ENCODE assay signal across 22 mouse cellular contexts in the genomic region with DNA sequence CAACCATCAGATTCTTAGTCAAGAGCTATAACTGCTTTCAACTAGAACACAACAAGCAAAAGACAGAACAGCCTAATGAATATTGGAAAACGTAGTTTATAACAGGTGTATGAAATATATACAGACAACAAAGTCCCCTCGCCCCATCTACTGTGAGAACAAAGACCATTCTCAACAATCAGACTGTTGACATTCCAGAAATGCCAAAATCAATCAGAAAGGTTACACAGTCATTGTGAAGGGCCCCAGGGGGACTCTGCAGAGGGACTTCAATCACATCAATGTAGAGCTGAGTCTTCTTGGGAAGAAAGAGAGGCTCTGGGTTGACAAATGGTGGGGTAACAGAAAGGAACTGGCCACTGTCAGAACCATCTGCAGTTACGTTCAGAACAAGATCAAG. TPM values are rescaled to one million over a fixed set of nuclear protein-coding genes. Genes with fewer than 3 reads are reported as not detected.
DNase-seq lines count a peak whose midpoint lies in the region; ATAC-seq lines count a peak whose summit lies in the region.
"Had no signal": no experiment of that assay in that cellular context is flagged by ENCODE, and none has a peak within 500 bp of the region (broad histone marks: within the 10 kb centered on the region; RNA-seq: fewer than 3 reads in every experiment).

No protein-coding gene starts in this region.

- no peak overlapping the region for H3K9ac ChIP-seq in heart, embryonic 14.5 days (ENCODE audit: low read length)
- H3K9ac ChIP-seq: embryonic facial prominence, embryonic 12.5 days; heart, embryonic 15.5 days; hindbrain, embryonic 15.5 days had no signal

- no peak overlapping the region for H3K4me3 ChIP-seq in heart, embryonic 14.5 days (ENCODE audit: control insufficient read depth in 1 of 2, insufficient read depth in 1 of 2, low read depth in 1 of 2, low read length in 2 of 2)
- H3K4me3 ChIP-seq: embryonic facial prominence, embryonic 12.5 days; heart, embryonic 15.5 days; hindbrain, embryonic 15.5 days had no signal

- H3K4me1 ChIP-seq in heart, embryonic 14.5 days (ENCODE audit: control insufficient read depth in 2 of 2, insufficient read depth in 2 of 2, low read length in 2 of 2) = peaks cover 0 to 9% of the 10 kb centered on the region in 2 experiments; a peak in 1 of 4 replicates
- H3K4me1 ChIP-seq: embryonic facial prominence, embryonic 12.5 days; hindbrain, embryonic 15.5 days had no signal

- no peaks in the 10 kb centered on the region for H3K27me3 ChIP-seq in heart, embryonic 14.5 days (ENCODE audit: control insufficient read depth, insufficient read depth, low read length)
- H3K27me3 ChIP-seq: embryonic facial prominence, embryonic 12.5 days; heart, embryonic 15.5 days; hindbrain, embryonic 15.5 days had no signal

- no peak for ATAC-seq in heart, embryonic 14.5 days (ENCODE audit: insufficient number of reproducible peaks, insufficient read depth, low FRiP score, low read depth)
- ATAC-seq: CD4-positive, CD25-positive, alpha-beta regulatory T cell, adult 4 months; forebrain, embryonic 16.5 days; intestine, embryonic 16.5 days had no signal

- no peak overlapping the region for H3K27ac ChIP-seq in heart, embryonic 14.5 days (replicated peaks in 1 of 2; ENCODE audit: control insufficient read depth in 1 of 2, insufficient read depth in 1 of 2, low read depth in 2 of 2, low read length in 2 of 2)
- H3K27ac ChIP-seq: embryonic facial prominence, embryonic 12.5 days; heart, embryonic 15.5 days; hindbrain, embryonic 15.5 days had no signal

- peak overlapping the region; percentile 29; the same call in 1 of the 2 replicates for H3K4me2 ChIP-seq in heart, embryonic 14.5 days (ENCODE audit: low read length)
- H3K4me2 ChIP-seq: embryonic facial prominence, embryonic 12.5 days; heart, embryonic 15.5 days; hindbrain, embryonic 15.5 days had no signal

- 35% methylated on average over 3 of the region's 3 CpGs for WGBS in heart, embryonic 14.5 days

- H3K36me3 ChIP-seq in heart, embryonic 14.5 days (ENCODE audit: control insufficient read depth, insufficient read depth, low read length) = no peaks in the 10 kb centered on the region
- H3K36me3 ChIP-seq: embryonic facial prominence, embryonic 12.5 days; heart, embryonic 15.5 days; hindbrain, embryonic 15.5 days had no signal

- intact Hi-C loops in heart, postnatal 10 days (cut with DNase I) = no loop called here

- H3K9me3 ChIP-seq in heart, embryonic 14.5 days (ENCODE audit: control insufficient read depth, low read length) = peaks cover 8% of the 10 kb centered on the region; the same call in 1 of the 2 replicates
- H3K9me3 ChIP-seq: embryonic facial prominence, embryonic 12.5 days; heart, embryonic 15.5 days; hindbrain, embryonic 15.5 days had no signal

- DNase-seq in embryo, embryonic 10.5 days (ENCODE audit: low spot score) = peak; percentile 4
- DNase-seq in embryo, embryonic 10 days (ENCODE audit: low spot score) = no peak
- no peak for DNase-seq in heart, postnatal 10 days
- DNase-seq in ZHBTc4 (ENCODE audit: low read depth, low spot score) = peak; percentile 56
- no peak for DNase-seq in neural tube, embryonic 10.5 days (ENCODE audit: extremely low spot score, low spot score)
- DNase-seq in ovary, postnatal 10 days (ENCODE audit: low spot score) = no peak
- DNase-seq: adrenal gland, postnatal 10 days; B cell, adult 2 months; cerebellum, adult 11 months; cerebellum, adult 9-10 months; cerebellum, postnatal 25 days; gastrocnemius, postnatal 14 days; heart, postnatal 36 days; kidney, adult 2 months had no signal

RNA-seq across cellular contexts. Expression of gene 3110021N24Rik, which starts 12.1 kb away (rescaled TPM):
- 1.6 and 2.2 TPM in 2 replicates for polyA plus RNA-seq in heart, embryonic 14.5 days (2014; fragmentation: Nextera tagmentation; extraction: Ambion mirVana)
- total RNA-seq in heart, postnatal 10 days (2021) = under 1 TPM; 0.29 to 0.47 TPM
- polyA plus RNA-seq: CD4-positive, CD25-positive, alpha-beta regulatory T cell, adult 4 months; gonadal fat pad, adult 2 months had no signal

RNA-seq across cellular contexts. Expression of gene Zfyve9, which starts 49.0 kb away (rescaled TPM):
- 4.0 and 4.1 TPM in 2 replicates for polyA plus RNA-seq in heart, embryonic 14.5 days (2014; fragmentation: Nextera tagmentation; extraction: Ambion mirVana)
- total RNA-seq in heart, postnatal 10 days (2021) = 10 to 100 TPM; 24.0 to 26.8 TPM

Comparison
In these comparisons a context has a peak if more than half of its experiments do, and no peak if none do; other contexts are left out.
1. DNase-seq: peak in embryo, embryonic 10.5 days (single experiment) and ZHBTc4 (single experiment); none in embryo, embryonic 10 days (single experiment), heart, postnatal 10 days (0 of 2), neural tube, embryonic 10.5 days (single experiment) and ovary, postnatal 10 days (single experiment).